Mouse (Mus musculus): ENCODE measurements around the gene Tpst1. TPM values are rescaled to one million over a fixed set of nuclear protein-coding genes. Genes with fewer than 3 reads are reported as not detected.

The Tpst1 gene
- polyA plus RNA-seq, 1 experiment from 2014 or later, result 72.5 TPM

DNA sequence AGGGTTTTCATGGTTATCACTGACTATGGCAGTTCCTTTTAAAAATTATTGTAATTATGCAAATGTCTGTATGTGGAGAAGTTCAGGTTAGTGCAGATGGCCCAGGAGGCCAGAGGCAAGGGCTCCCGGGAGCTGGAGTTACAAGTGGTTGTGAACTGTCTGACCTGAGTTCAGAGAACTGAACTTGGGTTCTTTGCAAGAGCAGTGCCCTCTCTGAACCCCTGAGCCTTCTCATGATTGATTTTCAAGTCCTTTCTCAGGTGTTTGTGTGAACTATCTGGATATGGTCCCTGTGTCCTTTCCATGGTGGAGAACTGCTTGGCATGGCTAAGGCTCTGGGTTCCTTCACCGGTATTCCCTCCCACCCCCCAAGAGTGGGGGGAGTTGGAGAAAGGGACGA lies 29.4 kb upstream of the Tpst1 start:
- H3K27ac ChIP-seq, result no peak overlapping the region
- no peak overlapping the region for H3K4me3 ChIP-seq (replicated peaks)
- H3K27me3 ChIP-seq, result no peaks in the 10 kb centered on the region
- H3K4me1 ChIP-seq, result no peaks in the 10 kb centered on the region
- H3K4me2 ChIP-seq, result no peak overlapping the region
- H3K36me3 ChIP-seq, result peaks cover 90% of the 10 kb centered on the region
- no peaks in the 10 kb centered on the region for H3K9me3 ChIP-seq (replicated peaks)
- no peak for ATAC-seq (replicated peaks; ENCODE audit: low FRiP score)
- 88% methylated on average over 3 of the region's 3 CpGs for WGBS
- no peak overlapping the region for H3K9ac ChIP-seq

DNA sequence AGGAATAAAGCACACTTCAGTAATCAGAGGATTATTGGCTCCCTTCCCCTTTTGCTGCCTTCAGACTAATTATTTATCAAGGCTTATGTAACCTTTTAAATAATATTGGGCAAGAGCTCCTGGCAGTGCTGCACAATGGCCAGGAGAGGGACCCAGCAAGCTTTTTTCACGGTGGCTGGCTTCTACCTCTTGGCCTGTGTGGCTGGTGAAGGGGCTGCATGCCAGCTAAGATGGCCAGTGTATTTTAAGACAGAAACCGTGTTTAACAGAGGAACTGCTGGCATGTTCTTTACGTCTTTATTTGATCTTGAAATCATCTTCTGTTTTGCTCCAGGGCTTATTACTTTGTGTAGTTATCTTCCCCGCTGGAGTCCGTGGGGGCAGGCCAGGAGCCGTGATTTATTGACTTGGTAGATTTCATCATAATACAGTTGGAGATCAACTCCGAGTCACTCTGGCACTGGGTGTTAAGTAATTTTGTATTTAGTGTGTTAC lies 28.9 kb upstream of the Tpst1 start:
- peaks cover 93% of the 10 kb centered on the region for H3K36me3 ChIP-seq
- no peak for ATAC-seq (replicated peaks; ENCODE audit: low FRiP score)
- H3K9me3 ChIP-seq (replicated peaks), result no peaks in the 10 kb centered on the region
- no peak overlapping the region for H3K27ac ChIP-seq
- H3K4me2 ChIP-seq, result no peak overlapping the region
- no peaks in the 10 kb centered on the region for H3K4me1 ChIP-seq
- H3K9ac ChIP-seq, result no peak overlapping the region
- no peaks in the 10 kb centered on the region for H3K27me3 ChIP-seq
- WGBS, result 61% methylated on average over 7 of the region's 7 CpGs
- no peak overlapping the region for H3K4me3 ChIP-seq (replicated peaks)

DNA sequence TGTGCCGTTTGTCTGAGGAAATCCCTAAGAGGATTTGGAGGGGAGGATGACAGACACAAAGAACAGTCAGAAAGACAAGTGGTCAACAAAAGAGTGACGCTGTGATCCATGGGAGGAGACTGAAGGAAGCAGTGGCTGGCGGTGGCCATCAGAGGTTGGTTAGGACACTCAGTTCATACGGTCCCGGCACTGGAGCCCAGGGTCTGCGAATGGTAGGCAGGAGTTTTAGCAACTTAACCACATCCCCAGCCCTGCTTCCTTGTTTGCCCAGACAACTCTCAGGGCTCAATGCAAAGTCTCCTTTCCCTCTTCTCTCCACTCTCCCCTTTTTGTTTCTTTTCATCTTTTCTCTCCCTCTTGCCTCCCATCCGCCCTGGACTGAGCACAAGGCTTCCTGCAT lies 27.0 kb upstream of the Tpst1 start:
- H3K27ac ChIP-seq, result no peak overlapping the region
- no peaks in the 10 kb centered on the region for H3K9me3 ChIP-seq (replicated peaks)
- no peaks in the 10 kb centered on the region for H3K4me1 ChIP-seq
- no peaks in the 10 kb centered on the region for H3K27me3 ChIP-seq
- peaks cover 90% of the 10 kb centered on the region for H3K36me3 ChIP-seq
- no peak overlapping the region for H3K9ac ChIP-seq
- no peak overlapping the region for H3K4me3 ChIP-seq (replicated peaks)
- H3K4me2 ChIP-seq, result no peak overlapping the region
- ATAC-seq (replicated peaks; ENCODE audit: low FRiP score), result no peak
- WGBS, result 88% methylated on average over 7 of the region's 7 CpGs

DNA sequence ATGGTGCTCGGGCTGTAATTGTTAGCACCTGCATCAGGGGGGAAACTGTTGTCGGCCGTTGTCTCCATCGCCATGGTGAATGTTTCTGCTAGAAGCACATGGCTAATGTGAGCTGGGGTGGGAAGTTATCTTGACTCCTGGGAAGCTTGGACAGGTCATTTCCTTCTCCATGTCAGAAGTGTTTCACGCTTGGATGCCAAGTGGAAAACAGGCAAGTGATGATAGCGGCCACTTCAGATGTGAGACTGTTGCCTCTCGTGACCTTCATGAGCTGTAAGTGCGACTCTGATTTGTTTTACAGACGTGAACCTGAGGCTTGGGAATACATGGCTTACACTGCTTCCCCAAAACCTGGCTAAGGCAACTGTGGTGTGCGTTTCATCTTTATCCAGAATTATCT lies 26.5 kb upstream of the Tpst1 start:
- no peak for ATAC-seq (replicated peaks; ENCODE audit: low FRiP score)
- 80% methylated on average over 10 of the region's 10 CpGs for WGBS
- H3K9me3 ChIP-seq (replicated peaks), result no peaks in the 10 kb centered on the region
- H3K36me3 ChIP-seq, result peaks cover 90% of the 10 kb centered on the region
- no peaks in the 10 kb centered on the region for H3K4me1 ChIP-seq
- no peak overlapping the region for H3K4me2 ChIP-seq
- no peak overlapping the region for H3K9ac ChIP-seq
- H3K27ac ChIP-seq, result no peak overlapping the region
- H3K4me3 ChIP-seq (replicated peaks), result no peak overlapping the region
- H3K27me3 ChIP-seq, result no peaks in the 10 kb centered on the region

DNA sequence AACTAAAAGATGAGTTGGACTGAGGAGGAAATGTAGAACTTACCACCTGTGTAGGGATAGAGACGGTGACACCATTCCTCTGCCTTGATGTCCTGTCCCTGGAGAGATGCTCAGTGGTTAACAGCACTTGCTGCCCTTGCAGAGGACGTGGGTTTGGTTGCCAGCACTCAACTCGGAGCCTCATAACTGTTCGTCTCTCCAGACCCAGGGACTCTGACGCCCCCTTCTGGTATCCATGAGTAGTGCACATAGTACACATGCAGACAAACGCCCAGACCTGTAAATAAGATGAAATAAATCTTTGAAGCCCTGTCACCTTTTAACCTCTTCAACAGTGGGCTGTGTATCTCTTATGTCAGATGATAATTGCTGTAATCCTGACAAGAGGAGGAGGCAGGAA lies 26.1 kb upstream of the Tpst1 start:
- no peaks in the 10 kb centered on the region for H3K27me3 ChIP-seq
- H3K9ac ChIP-seq, result no peak overlapping the region
- no peak overlapping the region for H3K4me2 ChIP-seq
- H3K9me3 ChIP-seq (replicated peaks), result no peaks in the 10 kb centered on the region
- no peak for ATAC-seq (replicated peaks; ENCODE audit: low FRiP score)
- H3K36me3 ChIP-seq, result peaks cover 88% of the 10 kb centered on the region
- no peak overlapping the region for H3K27ac ChIP-seq
- WGBS, result 81% methylated on average over 6 of the region's 6 CpGs
- H3K4me1 ChIP-seq, result no peaks in the 10 kb centered on the region
- no peak overlapping the region for H3K4me3 ChIP-seq (replicated peaks)

DNA sequence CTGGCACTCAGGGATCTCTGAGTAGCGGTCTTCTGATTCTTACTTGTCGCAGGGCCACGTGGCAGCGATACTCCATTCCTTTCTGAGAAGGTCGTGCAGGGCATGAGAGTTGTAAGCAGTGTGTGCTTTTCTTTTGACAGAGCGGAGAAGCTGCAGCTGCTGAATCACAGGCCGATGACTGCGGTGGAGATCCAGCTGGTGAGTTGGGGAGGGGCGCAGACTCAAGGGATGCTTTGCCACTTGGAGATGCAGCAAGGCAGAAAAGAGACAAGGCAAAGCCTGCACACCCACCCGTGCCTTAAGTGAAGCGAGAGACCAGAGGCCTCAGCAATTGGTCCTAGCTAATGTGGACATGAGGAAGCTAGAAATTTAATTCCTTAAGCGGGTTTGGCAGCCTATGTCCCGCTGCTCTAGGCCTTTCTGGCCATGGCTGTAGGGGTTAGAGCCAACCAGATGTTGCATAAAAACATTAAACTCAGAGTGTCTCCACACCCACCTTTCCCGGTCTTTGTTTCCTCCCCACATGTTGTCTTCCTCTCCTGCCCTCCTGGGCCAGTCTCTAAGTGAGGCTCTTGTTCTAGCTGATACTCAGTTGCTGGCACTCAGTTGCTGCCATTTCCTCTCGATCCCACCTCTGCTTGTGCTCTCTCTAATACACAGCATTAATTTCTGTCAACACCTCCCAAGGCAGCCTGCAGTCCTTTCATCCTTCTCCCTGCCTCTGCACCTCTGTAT lies 24.2 kb upstream of the Tpst1 start:
- ATAC-seq (replicated peaks; ENCODE audit: low FRiP score), result 0 out of 2 replicates have a peak, but pooled peaks have one; percentile 40

DNA sequence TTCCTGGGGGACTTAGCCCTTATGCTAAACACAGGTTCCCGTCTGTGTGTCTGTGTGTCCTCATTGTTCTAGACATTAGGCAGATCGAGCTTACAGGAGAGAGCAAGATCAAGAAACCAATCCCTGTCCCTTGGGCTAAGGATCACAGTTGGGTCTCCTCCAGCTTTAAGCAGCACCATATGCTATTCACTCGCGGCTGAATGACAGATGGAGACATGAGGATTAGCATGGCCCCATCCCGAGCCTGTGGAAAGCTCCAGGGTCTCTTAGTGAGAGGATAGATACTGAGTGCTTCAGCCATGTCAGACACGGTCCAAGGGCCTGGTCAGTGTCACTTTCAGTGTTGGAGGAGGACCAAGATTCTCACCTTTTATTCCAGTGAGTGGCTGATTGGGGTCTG lies 22.7 kb upstream of the Tpst1 start:
- no peaks in the 10 kb centered on the region for H3K27me3 ChIP-seq

More for the DNA sequence above, 24.2 kb upstream of the Tpst1 start:
- peak overlapping the region; percentile 50 for H3K27ac ChIP-seq
- H3K27me3 ChIP-seq, result no peaks in the 10 kb centered on the region
- H3K36me3 ChIP-seq, result peaks cover 84% of the 10 kb centered on the region
- no peak overlapping the region for H3K4me3 ChIP-seq (replicated peaks)
- no peak overlapping the region for H3K4me2 ChIP-seq
- no peak overlapping the region for H3K9ac ChIP-seq
- no peaks in the 10 kb centered on the region for H3K4me1 ChIP-seq
- H3K9me3 ChIP-seq (replicated peaks), result no peaks in the 10 kb centered on the region
- 59% methylated on average over 15 of the region's 15 CpGs for WGBS

DNA sequence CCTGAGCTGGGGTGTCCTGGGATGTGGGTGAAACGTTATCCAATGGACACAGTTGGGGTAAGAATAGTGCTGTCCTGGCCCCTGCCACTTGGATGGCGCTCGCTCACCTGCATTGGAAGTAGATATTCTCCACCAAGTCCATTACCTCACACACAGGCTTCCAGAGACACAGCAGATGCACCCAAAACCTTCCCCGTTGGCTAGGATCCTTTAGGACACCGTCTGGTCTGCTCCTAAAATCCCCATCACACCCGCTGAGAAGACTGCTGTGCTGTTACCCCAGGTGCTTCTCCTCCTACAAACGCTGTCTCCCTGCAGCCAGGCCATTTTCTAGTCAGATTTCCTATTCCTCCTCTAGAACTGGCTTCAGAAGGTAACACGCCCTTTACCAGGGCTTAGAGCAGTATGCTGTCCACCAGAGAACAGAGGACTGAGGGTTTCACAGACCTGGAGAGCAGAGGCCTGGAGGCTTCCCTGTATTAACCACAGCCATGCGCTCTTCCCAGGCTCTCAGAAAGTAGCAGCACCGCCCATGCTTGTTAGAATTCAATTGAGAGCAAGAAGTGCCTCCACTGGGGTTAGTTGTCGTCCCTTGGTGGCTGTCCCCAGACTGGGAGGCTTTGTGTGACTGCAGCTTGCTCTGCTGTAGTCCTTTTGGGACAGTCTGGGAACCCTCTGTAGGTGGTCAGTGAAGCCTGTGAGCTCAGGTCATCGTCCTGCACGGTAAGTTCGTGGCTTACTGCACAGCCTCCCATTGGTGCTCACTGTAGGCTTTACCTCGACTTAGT lies 21.9 kb upstream of the Tpst1 start:
- Histone ChIP-seq H3K9me3 (replicated peaks) (no peaks in the 10 kb centered on the region), H3K4me3 (replicated peaks) (no peak overlapping the region), H3K9ac (no peak overlapping the region), H3K27me3 (no peaks in the 10 kb centered on the region), H3K4me1 (no peaks in the 10 kb centered on the region), H3K36me3 (peaks cover 76% of the 10 kb centered on the region), H3K4me2 (no peak overlapping the region), H3K27ac (no peak overlapping the region)
- ATAC-seq (replicated peaks; ENCODE audit: low FRiP score), result no peak
- 83% methylated on average over 15 of the region's 15 CpGs for WGBS

More for the DNA sequence above, 22.7 kb upstream of the Tpst1 start:
- Histone ChIP-seq H3K27ac (no peak overlapping the region), H3K4me2 (no peak overlapping the region), H3K4me1 (no peaks in the 10 kb centered on the region), H3K9ac (no peak overlapping the region), H3K4me3 (replicated peaks) (no peak overlapping the region), H3K9me3 (replicated peaks) (no peaks in the 10 kb centered on the region), H3K36me3 (peaks cover 81% of the 10 kb centered on the region)
- ATAC-seq (replicated peaks; ENCODE audit: low FRiP score), result no peak
- WGBS, result 82% methylated on average over 6 of the region's 6 CpGs

DNA sequence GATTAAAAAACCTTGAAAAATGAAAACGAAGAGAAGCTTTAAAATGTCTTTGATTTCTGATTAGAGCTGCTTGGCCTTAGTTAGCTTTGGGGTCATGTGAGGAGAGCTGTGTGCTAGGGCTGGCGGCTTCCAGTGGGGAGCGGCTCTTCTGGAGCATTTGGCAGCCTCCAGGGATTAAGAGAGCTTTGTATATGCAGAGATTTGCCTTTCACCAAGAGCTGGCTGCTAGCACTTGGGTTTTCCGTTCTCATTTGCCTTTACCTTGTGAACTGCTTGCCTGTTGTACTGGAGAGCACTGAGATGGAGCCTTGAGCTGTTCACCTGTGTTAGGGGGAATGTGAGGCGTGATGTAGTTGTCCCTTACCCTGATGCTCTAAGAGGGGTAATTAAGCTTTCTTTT lies 20.6 kb upstream of the Tpst1 start:
- Histone ChIP-seq H3K36me3 (peaks cover 64% of the 10 kb centered on the region), H3K27me3 (no peaks in the 10 kb centered on the region), H3K9me3 (replicated peaks) (no peaks in the 10 kb centered on the region), H3K4me1 (no peaks in the 10 kb centered on the region), H3K4me3 (replicated peaks) (no peak overlapping the region), H3K9ac (no peak overlapping the region), H3K27ac (no peak overlapping the region), H3K4me2 (no peak overlapping the region)
- 87% methylated on average over 5 of the region's 5 CpGs for WGBS
- ATAC-seq (replicated peaks; ENCODE audit: low FRiP score), result no peak

DNA sequence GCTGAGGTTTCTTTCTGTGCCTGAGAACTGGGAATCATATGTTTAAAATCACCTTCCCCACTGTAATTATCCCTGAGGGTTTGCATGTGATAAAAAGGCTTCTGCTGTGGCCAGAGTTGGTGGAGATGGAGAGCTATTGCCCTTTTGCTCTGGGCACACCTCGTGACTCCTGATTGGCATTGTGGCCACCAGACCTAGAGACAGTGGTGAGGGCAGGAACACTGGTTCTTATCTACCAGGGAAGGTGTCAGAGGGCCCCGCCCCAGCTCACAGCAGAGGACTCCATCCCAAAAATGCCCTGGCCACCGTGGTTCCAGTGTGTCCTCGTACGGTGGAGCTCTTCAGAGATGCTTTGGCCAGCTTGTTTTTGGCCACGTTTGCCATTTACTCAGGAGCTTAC lies 20.2 kb upstream of the Tpst1 start:
- H3K9me3 ChIP-seq (replicated peaks), result no peaks in the 10 kb centered on the region
- peaks cover 61% of the 10 kb centered on the region for H3K36me3 ChIP-seq
- no peak overlapping the region for H3K4me2 ChIP-seq
- no peak overlapping the region for H3K4me3 ChIP-seq (replicated peaks)
- no peaks in the 10 kb centered on the region for H3K4me1 ChIP-seq
- no peaks in the 10 kb centered on the region for H3K27me3 ChIP-seq
- ATAC-seq (replicated peaks; ENCODE audit: low FRiP score), result no peak
- H3K27ac ChIP-seq, result no peak overlapping the region
- H3K9ac ChIP-seq, result no peak overlapping the region
- WGBS, result 92% methylated on average over 6 of the region's 6 CpGs

DNA sequence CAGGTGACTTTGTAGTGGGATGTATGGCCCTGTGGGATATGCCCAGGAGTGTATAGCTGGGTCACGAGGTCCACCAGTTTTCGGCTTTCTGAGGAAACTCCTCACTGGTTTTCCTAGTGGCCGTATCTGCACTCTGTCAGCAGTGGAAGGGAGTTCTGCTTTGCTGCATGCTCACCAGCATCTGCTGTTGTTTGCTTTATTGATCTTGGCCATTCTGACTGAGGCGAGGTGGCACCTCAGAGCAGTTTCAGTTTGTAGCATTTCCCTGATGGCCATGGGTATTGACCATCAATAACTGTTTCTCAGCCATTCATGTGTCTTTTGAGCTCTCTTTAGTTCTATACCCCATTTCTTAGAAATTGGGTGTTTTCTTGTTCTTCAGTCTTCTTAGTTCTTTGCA lies 17.4 kb upstream of the Tpst1 start:
- WGBS, result 93% methylated on average over 4 of the region's 4 CpGs
- ATAC-seq (replicated peaks; ENCODE audit: low FRiP score), result no peak
- Histone ChIP-seq H3K4me3 (replicated peaks) (no peak overlapping the region), H3K27ac (no peak overlapping the region), H3K4me2 (no peak overlapping the region), H3K36me3 (peaks cover 59% of the 10 kb centered on the region), H3K9me3 (replicated peaks) (no peaks in the 10 kb centered on the region), H3K27me3 (no peaks in the 10 kb centered on the region), H3K9ac (no peak overlapping the region), H3K4me1 (0 out of 2 replicates have a peak, but pooled peaks cover 3% of the 10 kb centered on the region)

DNA sequence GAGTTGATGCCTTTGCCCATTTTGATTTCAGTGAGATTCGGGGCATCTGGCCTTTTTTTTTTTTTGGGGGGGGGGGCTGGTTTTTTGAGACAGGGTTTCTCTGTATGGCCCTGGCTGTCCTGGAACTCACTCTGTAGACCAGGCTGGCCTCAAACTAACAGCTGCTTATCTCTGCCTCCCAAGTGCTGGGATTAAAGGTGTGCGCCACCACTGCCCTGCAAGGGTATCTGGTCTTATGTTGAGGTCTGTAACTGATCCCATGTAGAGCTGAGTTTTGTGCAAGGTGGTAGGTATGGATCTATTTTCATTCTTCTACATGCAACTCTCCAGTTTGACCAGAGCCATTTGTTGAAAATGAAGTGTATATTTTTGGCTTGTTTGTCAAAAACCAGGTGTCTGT lies 16.8 kb upstream of the Tpst1 start:
- 92% methylated on average over 2 of the region's 2 CpGs for WGBS
- no peak overlapping the region for H3K4me2 ChIP-seq
- no peak overlapping the region for H3K27ac ChIP-seq
- H3K4me1 ChIP-seq, result 0 out of 2 replicates have a peak, but pooled peaks cover 3% of the 10 kb centered on the region
- no peak overlapping the region for H3K4me3 ChIP-seq (replicated peaks)
- H3K27me3 ChIP-seq, result no peaks in the 10 kb centered on the region
- ATAC-seq (replicated peaks; ENCODE audit: low FRiP score), result no peak
- peaks cover 57% of the 10 kb centered on the region for H3K36me3 ChIP-seq
- H3K9ac ChIP-seq, result no peak overlapping the region
- H3K9me3 ChIP-seq (replicated peaks), result no peaks in the 10 kb centered on the region
